Mouse (Mus musculus): ENCODE results near the gene Bdkrb2. TPM values are rescaled to one million over a fixed set of nuclear protein-coding genes. Genes with fewer than 3 reads are reported as not detected.

Bdkrb2 gene
- polyA plus RNA-seq, 1 experiment from 2014 or later: 0.08 TPM

DNA sequence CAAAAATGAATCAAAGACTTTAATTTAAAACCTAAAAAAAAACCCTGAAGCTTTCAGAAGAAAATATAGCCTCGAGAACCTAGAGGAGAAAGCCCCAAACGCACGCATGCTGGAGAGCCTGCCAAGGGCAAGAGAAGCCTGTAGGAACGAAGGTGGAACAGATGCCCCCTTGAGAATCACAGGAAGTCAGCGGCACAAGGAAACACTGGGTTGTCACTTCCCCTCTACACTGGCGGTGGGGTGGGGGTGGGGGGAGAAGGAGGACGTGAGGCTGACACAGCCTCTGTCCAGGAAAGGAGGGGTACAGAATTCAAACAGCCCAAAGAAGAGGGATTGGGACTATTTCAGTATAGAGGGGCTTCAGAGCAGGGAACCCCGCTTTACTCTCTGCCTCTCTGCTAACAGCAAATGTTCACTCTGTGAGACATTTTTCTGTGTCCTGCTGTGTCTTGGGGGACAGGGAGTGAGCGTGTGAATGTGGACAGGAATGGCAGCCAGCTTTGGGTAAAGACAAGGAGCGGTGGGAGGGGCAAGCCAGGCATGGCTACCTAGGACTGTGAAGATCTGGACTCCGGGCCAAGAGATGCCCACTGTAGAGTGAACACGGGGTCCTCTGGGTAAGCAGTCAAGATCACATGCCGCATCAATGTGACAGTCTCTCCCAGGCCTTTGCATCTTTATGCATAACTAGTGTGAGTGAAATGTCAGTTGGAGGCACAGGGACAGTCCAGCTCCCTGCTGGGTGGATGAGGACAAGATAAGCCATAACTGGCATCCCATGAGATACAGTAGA lies 26.9 kb upstream of the Bdkrb2 start:
- ATAC-seq (ENCODE audit: insufficient read depth): no peak
- Histone ChIP-seq H3K4me3 (replicated peaks) (no peak overlapping the region), H3K9me3 (replicated peaks) (no peaks in the 10 kb centered on the region), H3K9ac (no peak overlapping the region), H3K27ac (replicated peaks) (no peak overlapping the region), H3K4me1 (replicated peaks) (no peaks in the 10 kb centered on the region; the same call in 1 of the 2 replicates), H3K36me3 (replicated peaks) (no peaks in the 10 kb centered on the region), H3K4me2 (no peak overlapping the region), H3K27me3 (no peaks in the 10 kb centered on the region)
- 35% methylated on average over 13 of the region's 13 CpGs for WGBS (ENCODE audit: insufficient replicate concordance)

DNA sequence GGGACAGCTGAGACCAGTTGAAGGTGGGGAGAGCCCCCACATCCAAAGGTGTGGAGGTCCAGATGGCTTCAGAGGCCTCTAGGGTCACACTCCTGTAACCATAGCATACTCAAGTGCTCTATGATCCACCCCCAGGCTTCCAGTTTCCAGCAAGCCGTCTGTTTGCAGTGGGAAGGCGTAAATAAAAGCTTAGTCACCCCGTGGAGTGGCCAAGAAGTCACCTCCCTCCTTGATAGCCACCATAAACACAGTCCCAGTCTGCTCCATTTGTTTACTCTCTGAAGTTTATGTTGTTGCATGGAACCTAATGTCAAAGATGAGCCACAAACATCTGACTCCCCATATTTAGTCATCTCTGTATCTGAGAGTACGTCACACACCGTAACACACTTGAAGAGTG lies 25.9 kb upstream of the Bdkrb2 start:
- H3K4me1 ChIP-seq (replicated peaks): no peaks in the 10 kb centered on the region; the same call in 1 of the 2 replicates
- H3K27ac ChIP-seq (replicated peaks): no peak overlapping the region
- no peaks in the 10 kb centered on the region for H3K27me3 ChIP-seq
- no peaks in the 10 kb centered on the region for H3K9me3 ChIP-seq (replicated peaks)
- WGBS (ENCODE audit: insufficient replicate concordance): 39% methylated on average over 5 of the region's 5 CpGs
- H3K36me3 ChIP-seq (replicated peaks): no peaks in the 10 kb centered on the region
- no peak overlapping the region for H3K4me2 ChIP-seq
- no peak for ATAC-seq (ENCODE audit: insufficient read depth)
- no peak overlapping the region for H3K9ac ChIP-seq
- H3K4me3 ChIP-seq (replicated peaks): no peak overlapping the region

DNA sequence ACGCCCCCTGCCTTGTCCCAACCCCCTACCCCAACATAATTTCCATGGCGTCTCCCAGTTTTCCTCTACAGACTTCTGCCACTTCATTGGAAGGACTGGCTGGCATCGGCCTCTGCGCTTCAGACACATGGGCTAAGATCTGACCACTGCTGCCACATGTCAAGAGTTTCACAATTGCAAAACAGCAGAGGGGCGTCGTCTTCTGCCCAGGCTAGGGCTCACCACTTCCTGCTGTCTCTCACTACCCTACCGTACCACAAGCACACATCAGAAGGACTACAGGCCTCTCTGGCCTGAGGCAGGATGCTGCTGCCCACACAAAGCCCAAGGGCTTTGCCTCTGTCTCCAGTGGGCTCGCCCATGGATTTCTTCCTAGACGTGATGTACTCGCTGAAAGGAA lies 23.4 kb upstream of the Bdkrb2 start:
- Histone ChIP-seq H3K36me3 (replicated peaks) (no peaks in the 10 kb centered on the region), H3K9ac (no peak overlapping the region), H3K4me1 (replicated peaks) (no peaks in the 10 kb centered on the region; the same call in 1 of the 2 replicates), H3K27ac (replicated peaks) (no peak overlapping the region), H3K27me3 (no peaks in the 10 kb centered on the region), H3K4me2 (no peak overlapping the region), H3K9me3 (replicated peaks) (no peaks in the 10 kb centered on the region), H3K4me3 (replicated peaks) (no peak overlapping the region)
- WGBS (ENCODE audit: insufficient replicate concordance): 40% methylated on average over 10 of the region's 10 CpGs
- no peak for ATAC-seq (ENCODE audit: insufficient read depth)

DNA sequence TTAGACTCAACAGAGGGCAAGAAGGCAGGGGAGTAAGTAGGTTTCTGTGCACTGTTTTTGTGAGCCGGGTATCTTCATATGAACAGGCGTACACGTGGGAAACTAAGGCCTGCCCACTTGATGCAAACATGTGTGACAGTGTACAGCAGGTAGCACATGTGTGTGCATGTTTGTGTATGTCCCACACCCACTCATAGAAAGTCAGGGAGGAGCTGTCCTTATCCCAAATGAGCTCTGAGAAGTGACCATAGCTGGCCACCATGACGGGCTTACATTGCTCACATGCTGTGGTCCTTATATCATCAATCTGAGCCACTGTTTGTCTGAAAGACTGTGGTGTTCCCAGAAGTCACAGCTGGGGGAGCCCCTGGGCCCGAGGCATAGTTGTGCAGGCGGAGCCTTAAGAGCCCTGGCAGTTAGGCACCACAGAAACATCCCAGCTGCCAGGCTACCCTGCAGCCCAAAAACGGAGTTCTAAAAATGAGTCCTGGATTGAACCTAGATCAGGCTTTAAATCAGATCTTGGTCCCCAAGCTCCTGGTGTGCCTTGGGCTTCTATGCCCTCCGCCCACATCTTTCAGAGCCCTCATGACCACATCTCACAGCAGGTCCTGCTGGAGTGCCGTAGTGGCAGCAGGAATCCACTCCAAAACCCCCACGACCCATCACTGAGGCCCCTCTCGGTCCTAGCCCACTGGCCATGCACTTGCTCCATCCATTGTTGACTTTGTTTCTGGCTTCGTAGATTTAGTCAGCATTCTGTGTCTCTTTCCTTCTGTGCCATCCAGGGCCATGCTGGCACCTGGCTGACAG lies 21.2 kb upstream of the Bdkrb2 start:
- H3K36me3 ChIP-seq (replicated peaks): no peaks in the 10 kb centered on the region
- H3K4me2 ChIP-seq: no peak overlapping the region
- 58% methylated on average over 12 of the region's 12 CpGs for WGBS (ENCODE audit: insufficient replicate concordance)

DNA sequence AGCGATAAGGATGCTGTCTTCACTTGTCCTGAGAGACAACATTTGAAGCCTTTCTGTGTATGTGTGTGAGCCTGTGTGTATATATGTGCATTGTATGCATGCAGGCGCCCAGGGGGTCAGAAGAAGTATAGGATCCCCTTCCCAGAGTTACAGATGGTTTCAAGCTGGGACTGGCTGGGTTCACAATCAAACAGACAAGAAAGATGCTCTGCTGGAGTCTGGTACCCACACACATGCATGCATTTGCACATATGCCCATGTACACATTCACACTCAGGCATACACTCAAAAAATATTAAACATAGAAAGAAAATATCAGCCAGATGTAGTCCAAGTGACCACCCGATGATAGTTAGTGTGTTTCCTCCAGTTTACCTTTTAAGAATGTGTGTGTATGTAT lies 20.5 kb upstream of the Bdkrb2 start:
- Histone ChIP-seq H3K27ac (replicated peaks) (no peak overlapping the region), H3K9ac (no peak overlapping the region), H3K4me1 (replicated peaks) (no peaks in the 10 kb centered on the region; the same call in 1 of the 2 replicates), H3K36me3 (replicated peaks) (no peaks in the 10 kb centered on the region), H3K9me3 (replicated peaks) (no peaks in the 10 kb centered on the region), H3K4me3 (replicated peaks) (no peak overlapping the region), H3K27me3 (no peaks in the 10 kb centered on the region), H3K4me2 (no peak overlapping the region)
- 49% methylated on average over 3 of the region's 3 CpGs for WGBS (ENCODE audit: insufficient replicate concordance)
- no peak for ATAC-seq (ENCODE audit: insufficient read depth)

More for the DNA sequence above, 21.2 kb upstream of the Bdkrb2 start:
- Histone ChIP-seq H3K9me3 (replicated peaks) (no peaks in the 10 kb centered on the region), H3K4me1 (replicated peaks) (no peaks in the 10 kb centered on the region; the same call in 1 of the 2 replicates), H3K27ac (replicated peaks) (no peak overlapping the region), H3K4me3 (replicated peaks) (no peak overlapping the region), H3K27me3 (no peaks in the 10 kb centered on the region), H3K9ac (no peak overlapping the region)
- no peak for ATAC-seq (ENCODE audit: insufficient read depth)

DNA sequence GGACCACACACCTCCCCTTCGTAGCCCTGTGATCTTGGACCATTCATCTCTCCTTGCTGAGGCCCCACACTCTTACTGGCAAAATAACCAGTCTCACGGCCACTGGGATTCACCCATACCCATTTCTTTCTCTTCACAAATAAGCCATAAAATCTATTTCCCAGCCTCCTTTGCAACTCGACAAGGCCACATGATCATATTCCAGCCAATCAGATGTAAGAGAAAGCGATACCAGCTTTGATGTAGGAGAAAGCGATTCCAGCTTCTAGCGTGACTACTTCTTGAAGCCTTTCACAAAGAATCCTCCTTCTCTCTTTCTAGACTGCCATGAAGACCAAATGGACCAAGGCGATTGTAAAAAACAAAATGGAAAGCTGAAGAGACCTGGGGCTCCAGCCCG lies 19.9 kb upstream of the Bdkrb2 start:
- Histone ChIP-seq H3K9ac (no peak overlapping the region), H3K4me3 (replicated peaks) (no peak overlapping the region), H3K4me2 (no peak overlapping the region), H3K27ac (replicated peaks) (no peak overlapping the region), H3K27me3 (no peaks in the 10 kb centered on the region), H3K9me3 (replicated peaks) (no peaks in the 10 kb centered on the region), H3K36me3 (replicated peaks) (no peaks in the 10 kb centered on the region), H3K4me1 (replicated peaks) (peaks cover 2% of the 10 kb centered on the region; the same call in 1 of the 2 replicates)
- 67% methylated on average over 8 of the region's 8 CpGs for WGBS (ENCODE audit: insufficient replicate concordance)
- ATAC-seq (ENCODE audit: insufficient read depth): no peak

DNA sequence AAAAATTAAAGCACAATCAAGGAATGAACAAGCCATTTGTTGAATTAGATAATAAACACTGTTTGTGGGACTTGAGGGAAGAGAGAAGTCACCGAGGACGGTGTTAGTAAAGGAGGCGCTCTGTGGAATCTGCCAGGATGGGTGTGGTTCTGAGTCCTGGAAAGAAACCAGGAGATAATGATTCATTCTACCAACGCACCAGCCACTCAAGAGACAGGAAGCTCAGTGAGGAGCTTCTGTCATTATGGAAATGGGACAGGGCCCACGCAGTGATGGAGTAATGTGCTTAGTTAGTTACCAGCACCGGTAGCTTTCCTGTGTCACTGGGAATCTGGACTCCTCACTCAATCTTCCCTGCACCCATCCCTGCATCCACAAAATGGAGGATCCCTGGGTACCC lies 19.3 kb upstream of the Bdkrb2 start:
- no peaks in the 10 kb centered on the region for H3K27me3 ChIP-seq
- no peak overlapping the region for H3K9ac ChIP-seq
- no peak for ATAC-seq (ENCODE audit: insufficient read depth)
- no peak overlapping the region for H3K4me3 ChIP-seq (replicated peaks)
- H3K4me2 ChIP-seq: no peak overlapping the region
- WGBS (ENCODE audit: insufficient replicate concordance): 43% methylated on average over 6 of the region's 6 CpGs
- no peaks in the 10 kb centered on the region for H3K36me3 ChIP-seq (replicated peaks)
- no peaks in the 10 kb centered on the region for H3K9me3 ChIP-seq (replicated peaks)
- no peak overlapping the region for H3K27ac ChIP-seq (replicated peaks)
- peaks cover 3% of the 10 kb centered on the region; the same call in 1 of the 2 replicates for H3K4me1 ChIP-seq (replicated peaks)

DNA sequence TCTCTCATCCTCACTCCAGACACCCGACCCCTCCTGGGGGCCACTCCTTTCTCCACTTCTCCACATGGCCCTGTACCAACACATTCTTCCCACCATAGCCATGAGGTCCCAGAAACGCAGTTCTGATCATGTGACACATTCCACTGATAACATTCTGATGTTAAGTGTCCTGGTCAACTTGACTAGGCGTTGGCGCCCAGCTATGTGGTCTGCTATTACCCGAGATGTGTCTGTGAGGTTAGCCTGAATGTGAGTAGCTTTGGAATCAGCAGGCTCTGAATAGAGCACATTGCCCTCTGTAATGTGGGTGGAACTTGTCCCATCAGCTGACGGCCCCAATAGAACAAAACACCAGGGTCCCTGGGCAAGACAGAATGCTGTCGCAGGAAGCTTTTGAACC lies 18.2 kb upstream of the Bdkrb2 start:
- Histone ChIP-seq H3K27ac (replicated peaks) (no peak overlapping the region), H3K9ac (no peak overlapping the region), H3K9me3 (replicated peaks) (no peaks in the 10 kb centered on the region), H3K27me3 (no peaks in the 10 kb centered on the region), H3K4me2 (no peak overlapping the region), H3K4me1 (replicated peaks) (peaks cover 3% of the 10 kb centered on the region; the same call in 1 of the 2 replicates), H3K4me3 (replicated peaks) (no peak overlapping the region), H3K36me3 (replicated peaks) (no peaks in the 10 kb centered on the region)
- 62% methylated on average over 7 of the region's 7 CpGs for WGBS (ENCODE audit: insufficient replicate concordance)
- ATAC-seq (ENCODE audit: insufficient read depth): no peak

DNA sequence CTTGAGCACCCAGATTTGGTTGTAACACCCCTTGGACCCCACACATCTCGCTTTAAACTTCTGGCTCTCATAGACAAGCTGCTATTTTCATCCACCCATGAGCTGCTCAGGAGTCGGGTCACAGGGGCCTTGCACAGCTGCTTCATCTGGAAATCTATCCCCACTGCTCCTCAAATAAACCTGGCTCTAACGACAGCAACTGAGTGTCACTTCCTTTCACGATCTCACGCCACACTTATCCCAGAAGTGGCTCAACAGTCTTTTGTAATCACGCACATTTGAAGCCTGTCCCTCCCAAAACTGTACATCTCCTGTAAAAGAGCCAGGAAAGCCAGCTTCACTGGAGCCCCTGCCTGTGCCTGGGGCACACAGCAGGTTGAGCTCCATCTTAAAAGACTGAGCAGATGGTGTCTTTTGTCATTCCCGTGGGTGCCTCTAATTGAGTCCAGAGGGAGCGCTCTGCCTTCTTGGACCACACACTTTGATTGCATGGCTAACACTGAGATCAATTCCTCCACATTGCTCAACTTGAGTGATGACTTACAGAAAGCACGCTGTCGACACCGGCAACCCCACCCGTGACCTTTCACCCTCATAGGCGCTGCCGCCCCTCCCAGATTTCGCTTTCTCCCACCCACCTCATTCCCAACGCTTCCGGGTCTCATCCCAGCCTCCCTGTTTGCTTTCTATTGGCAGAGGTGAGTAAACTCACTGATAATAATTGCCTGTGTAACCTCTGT lies 17.2 kb upstream of the Bdkrb2 start:
- peaks cover 3% of the 10 kb centered on the region; the same call in 1 of the 2 replicates for H3K4me1 ChIP-seq (replicated peaks)
- no peak for ATAC-seq (ENCODE audit: insufficient read depth)
- H3K27me3 ChIP-seq: no peaks in the 10 kb centered on the region
- 43% methylated on average over 17 of the region's 17 CpGs for WGBS (ENCODE audit: insufficient replicate concordance)
- no peaks in the 10 kb centered on the region for H3K9me3 ChIP-seq (replicated peaks)
- no peaks in the 10 kb centered on the region for H3K36me3 ChIP-seq (replicated peaks)
- H3K4me3 ChIP-seq (replicated peaks): no peak overlapping the region
- no peak overlapping the region for H3K9ac ChIP-seq
- no peak overlapping the region for H3K4me2 ChIP-seq
- no peak overlapping the region for H3K27ac ChIP-seq (replicated peaks)

DNA sequence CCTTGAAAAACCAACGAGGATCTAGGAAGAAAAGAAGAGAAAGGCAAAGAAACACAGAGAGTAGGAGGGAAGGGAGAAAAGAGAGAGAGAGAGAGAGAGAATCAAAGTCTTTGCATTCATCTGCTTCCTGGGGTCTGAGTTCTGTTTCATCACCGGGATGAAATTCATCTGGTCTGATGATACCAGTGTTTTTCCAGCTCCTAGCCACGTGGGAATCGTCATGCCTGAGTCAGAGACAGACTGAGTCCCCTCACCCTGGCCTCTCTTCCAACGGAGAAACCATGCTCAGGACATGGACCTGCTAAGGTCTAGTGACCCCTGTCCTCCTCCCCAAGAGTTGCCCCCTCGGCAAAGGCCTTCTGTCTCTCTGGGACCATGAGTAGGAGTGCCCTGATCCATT lies 16.5 kb upstream of the Bdkrb2 start:
- 43% methylated on average over 6 of the region's 6 CpGs for whole genome bisulfite sequencing (ENCODE audit: insufficient replicate concordance)
- no peak overlapping the region for H3K9ac ChIP-seq
- no peak overlapping the region for H3K4me3 ChIP-seq (replicated peaks)
- H3K4me1 ChIP-seq (replicated peaks): peaks cover 3% of the 10 kb centered on the region; the same call in 1 of the 2 replicates
- H3K9me3 ChIP-seq (replicated peaks): no peaks in the 10 kb centered on the region
- no peaks in the 10 kb centered on the region for H3K36me3 ChIP-seq (replicated peaks)
- H3K27ac ChIP-seq (replicated peaks): no peak overlapping the region
- H3K4me2 ChIP-seq: no peak overlapping the region
- ATAC-seq (ENCODE audit: insufficient read depth): no peak
- H3K27me3 ChIP-seq: no peaks in the 10 kb centered on the region

DNA sequence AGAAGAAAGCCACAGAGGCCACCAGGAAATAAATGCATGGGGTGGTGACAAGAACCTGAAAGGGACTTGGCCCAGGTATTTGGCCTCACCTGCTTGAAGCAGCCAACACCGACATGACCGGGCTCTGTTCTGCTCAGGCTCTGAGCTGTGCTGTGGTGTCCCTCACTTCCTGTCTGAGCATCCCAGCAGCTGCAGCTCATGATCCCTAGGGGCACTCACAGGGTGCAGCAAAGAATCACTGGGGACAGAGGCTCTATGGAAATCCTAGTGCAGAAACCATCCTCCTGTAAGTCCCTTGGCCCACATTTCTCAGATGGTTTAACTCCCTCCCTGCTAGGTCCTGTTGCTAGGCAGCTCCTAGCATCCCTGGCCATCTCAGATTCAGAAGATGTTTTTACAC lies 15.9 kb upstream of the Bdkrb2 start:
- ATAC-seq (ENCODE audit: insufficient read depth): no peak

More for the DNA sequence above, 15.9 kb upstream of the Bdkrb2 start:
- Histone ChIP-seq H3K4me2 (no peak overlapping the region), H3K4me1 (replicated peaks) (peaks cover 3% of the 10 kb centered on the region; the same call in 1 of the 2 replicates), H3K27ac (replicated peaks) (no peak overlapping the region), H3K9ac (no peak overlapping the region), H3K27me3 (no peaks in the 10 kb centered on the region), H3K4me3 (replicated peaks) (no peak overlapping the region), H3K9me3 (replicated peaks) (no peaks in the 10 kb centered on the region), H3K36me3 (replicated peaks) (no peaks in the 10 kb centered on the region)
- WGBS (ENCODE audit: insufficient replicate concordance): 48% methylated on average over 2 of the region's 2 CpGs

All from liver, embryonic 15.5 days (tissue).